Mouse (Mus musculus) thymus, postnatal 14 days (tissue): ENCODE measurements around the gene Lhfpl2.
A peak's percentile ranks its signal among the peaks of the same experiment; 100 is the strongest.

Source experiments
- DNase-seq: peaks from one replicate; pipeline ENCODE4 v3.0.0; 2021

Lhfpl2 gene

DNA sequence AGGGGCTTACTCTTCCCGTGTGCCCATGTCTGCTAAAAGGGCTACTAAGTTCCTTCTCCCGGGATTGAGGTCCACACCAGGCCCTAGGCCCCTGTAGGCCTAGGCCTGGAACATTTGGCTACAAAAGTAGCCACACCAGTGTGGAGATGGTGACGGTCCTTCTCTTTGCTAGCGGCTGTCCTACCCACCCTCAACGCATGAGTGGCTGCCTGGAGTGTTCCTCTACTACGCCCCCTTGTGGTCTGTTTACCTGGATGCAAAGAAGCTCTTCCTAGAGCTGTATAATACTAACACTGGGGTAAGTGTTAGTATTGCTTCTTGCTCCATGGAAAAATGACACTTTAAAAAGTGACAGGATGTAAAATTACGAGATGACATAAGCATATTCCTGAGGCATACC lies 119.6 kb downstream of the Lhfpl2 start:
- DNase-seq, result peak; percentile 64

GRCm38 (mm10) chr13:94178401-94179040 lies 120.9 kb downstream of the Lhfpl2 start:
- peak; percentile 41 for DNase-seq

GRCm38 (mm10) chr13:94180477-94181420 lies 123.2 kb downstream of the Lhfpl2 start:
- no peak for DNase-seq

DNA sequence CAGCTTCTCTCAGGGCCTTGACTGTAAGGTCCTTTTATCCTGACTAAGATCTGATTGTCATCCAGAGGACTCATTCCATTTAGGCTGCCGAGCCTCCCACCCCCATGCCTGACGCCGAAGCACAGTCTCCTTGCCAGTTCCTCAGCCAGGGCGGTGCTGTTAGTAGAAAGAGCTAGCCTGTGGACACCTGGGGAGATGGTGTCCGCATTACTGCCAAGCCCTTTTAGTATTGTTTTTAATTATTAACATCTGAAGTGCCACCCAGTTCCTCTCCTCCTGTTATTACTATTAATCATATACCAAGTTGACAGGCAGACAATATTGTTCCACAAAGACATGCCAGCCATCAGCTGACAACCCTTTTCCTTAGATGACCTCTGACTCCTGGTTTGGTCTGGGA lies 124.4 kb downstream of the Lhfpl2 start:
- no peak for DNase-seq

GRCm38 (mm10) chr13:94183372-94184021 lies 125.9 kb downstream of the Lhfpl2 start:
- no peak for DNase-seq

- no peak for DNase-seq
Measured at GRCm38 (mm10) chr13:94184726-94185456, 127.3 kb downstream of the Lhfpl2 start.

DNA sequence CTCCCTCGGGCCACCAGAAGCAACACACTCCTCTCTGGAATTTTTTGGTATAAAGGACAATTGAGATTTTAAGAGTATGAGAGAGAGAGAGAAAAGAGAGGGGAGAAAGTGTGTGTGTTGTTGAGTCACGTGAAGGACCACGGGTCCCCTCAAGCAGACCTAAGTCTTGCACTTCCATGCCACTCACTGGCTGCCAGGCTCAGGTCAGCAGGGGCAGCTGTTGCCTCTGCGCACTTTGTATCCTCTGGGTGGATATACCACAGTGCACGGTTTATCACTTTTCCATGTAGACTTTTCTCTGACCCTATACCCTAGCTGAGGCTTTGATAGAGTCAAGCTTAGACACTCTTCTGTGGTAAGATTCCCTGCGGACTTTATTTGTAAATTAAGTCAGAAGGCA lies 128.0 kb downstream of the Lhfpl2 start:
- DNase-seq, result no peak

DNA sequence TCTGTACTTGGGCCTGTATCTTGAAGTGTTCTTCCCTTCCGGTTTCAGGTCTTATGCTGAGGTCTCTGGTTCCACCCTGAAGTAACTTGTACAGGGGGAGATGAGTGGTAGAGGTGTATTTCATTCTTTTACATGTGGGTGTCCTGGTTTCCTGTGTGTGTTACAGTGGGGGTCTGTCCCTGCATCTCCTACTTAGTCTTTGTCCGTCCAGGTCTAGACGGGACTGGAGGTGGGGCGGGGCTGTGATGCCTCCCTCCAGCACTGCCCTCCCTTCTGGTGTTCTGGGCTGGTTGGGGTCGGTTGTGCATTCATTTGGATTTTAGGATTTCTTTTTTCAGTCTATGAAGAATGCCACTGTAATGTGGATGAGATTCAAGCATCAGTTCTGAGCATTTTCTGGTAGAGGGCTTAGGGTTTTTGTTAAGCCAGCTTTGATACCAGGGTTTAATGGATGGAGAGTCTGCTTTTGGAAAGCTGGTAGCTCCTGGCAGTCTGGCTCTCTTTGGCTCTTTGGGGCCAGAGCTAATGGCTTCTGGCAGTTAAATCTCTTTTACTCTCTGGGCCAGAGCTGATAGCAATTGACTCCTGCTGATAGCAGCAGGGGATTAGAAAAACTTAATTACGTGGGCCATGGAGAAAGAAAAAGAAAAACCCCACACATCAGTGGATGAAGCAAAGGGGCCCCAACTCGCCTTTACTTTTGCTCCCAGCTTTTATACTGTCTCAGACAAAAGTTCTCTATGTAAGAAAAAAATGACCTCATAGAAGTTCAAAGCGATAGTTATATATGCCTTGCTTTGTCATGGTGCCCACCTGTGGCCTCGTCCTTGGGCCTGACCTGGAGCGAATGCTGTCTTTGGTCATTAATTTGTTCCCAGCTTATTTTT lies 130.8 kb downstream of the Lhfpl2 start:
- DNase-seq, result no peak

- no peak for DNase-seq
Measured at GRCm38 (mm10) chr13:94190386-94190785, 132.8 kb downstream of the Lhfpl2 start.

DNA sequence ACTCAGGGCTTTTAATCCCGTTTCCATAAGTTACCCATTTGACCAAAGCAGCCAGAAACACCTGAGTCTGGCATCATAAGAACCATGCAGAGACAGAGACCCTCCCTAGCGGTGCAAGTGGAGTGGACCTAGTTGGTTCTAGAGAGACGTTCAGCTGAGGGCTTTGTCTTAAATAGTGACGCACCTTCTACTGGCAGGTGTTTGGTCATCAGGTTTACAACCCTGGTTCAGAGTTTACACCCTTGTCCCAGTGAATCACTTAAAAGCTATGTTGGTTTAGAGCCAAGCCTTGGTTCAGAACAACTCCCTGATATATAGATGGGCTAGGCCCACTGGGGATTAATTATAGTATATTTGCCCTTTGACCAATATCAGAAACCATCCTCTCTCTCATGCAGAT lies 135.6 kb downstream of the Lhfpl2 start:
- DNase-seq, result no peak

DNA sequence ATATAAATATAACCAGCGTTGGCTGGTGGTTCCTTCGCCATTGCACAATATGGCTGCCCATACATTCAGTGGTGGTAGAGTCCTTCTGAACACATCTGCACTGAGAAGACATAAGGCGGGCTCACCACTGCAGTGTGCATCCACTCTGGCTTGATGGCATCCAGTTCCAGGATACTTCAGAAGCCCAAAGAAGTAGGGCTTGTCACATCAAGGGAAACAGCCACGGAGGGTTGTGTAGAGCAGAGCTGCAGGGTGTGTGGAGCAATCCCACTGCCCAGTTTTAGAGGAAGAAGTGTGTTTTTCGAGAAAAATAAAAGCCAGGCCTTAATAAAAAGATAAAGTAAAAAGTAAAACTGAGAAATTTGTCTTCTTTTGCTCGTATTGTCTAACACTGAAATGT lies 141.0 kb downstream of the Lhfpl2 start:
- DNase-seq, result no peak

DNA sequence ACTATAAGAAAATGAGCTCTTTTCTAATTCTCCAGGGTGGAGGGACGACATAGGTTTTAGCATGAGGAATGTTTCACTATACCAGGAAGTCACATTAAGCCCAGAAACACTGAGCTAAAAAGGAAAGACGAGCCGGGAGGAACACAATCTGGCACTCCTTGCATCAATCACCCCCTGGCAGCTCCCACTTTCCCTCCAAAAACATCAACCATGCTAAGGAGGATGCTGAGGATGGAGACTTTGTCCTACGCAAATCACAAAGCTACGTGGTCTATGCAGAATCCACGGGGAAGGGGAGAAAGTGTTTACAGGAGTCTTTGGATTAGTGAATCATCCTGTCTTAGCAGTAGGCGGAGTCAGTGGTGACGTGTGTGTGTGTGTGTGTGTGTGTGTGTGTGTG lies 142.2 kb downstream of the Lhfpl2 start:
- no peak for DNase-seq

DNA sequence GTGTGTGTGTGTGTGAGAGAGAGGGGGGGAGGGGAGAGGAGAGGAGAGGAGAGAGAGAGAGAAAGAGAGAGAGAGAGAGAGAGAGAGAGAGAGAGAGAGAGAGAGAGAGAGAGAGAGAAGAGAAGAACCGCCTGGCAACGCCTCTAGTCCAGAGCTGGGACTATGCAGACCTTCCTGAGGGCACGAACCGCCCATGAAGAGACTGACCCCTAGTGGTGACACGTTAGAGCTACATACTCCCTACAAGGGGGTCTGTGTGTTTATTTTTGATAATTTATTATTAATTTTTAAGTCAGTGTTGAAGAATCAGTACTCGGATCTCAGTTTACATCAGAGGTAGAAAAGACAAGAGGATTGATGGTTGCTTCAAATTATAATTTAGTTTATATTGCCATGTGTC lies 147.6 kb downstream of the Lhfpl2 start:
- peak; percentile 57 for DNase-seq

DNA sequence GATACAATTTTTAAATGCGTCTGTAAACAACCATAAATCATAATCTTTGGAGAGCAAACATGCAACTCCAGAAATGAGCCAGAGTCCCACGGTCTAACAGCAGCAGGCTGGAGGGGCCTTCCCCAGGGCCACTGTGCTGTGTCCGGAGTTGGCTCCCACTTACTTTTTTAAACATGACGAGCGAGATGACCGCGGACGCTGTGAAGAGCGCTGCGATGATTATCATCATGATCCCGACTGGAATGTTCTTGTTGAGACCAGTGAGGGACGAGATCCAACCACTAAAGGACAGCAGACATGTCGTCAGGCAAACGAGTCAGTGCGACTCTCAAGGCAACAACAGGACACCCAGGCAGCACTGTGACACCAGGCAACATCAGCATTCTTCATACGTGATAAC lies 150.4 kb downstream of the Lhfpl2 start:
- DNase-seq, result no peak

GRCm38 (mm10) chr13:94208892-94209291 lies 151.3 kb downstream of the Lhfpl2 start:
- no peak for DNase-seq

DNA sequence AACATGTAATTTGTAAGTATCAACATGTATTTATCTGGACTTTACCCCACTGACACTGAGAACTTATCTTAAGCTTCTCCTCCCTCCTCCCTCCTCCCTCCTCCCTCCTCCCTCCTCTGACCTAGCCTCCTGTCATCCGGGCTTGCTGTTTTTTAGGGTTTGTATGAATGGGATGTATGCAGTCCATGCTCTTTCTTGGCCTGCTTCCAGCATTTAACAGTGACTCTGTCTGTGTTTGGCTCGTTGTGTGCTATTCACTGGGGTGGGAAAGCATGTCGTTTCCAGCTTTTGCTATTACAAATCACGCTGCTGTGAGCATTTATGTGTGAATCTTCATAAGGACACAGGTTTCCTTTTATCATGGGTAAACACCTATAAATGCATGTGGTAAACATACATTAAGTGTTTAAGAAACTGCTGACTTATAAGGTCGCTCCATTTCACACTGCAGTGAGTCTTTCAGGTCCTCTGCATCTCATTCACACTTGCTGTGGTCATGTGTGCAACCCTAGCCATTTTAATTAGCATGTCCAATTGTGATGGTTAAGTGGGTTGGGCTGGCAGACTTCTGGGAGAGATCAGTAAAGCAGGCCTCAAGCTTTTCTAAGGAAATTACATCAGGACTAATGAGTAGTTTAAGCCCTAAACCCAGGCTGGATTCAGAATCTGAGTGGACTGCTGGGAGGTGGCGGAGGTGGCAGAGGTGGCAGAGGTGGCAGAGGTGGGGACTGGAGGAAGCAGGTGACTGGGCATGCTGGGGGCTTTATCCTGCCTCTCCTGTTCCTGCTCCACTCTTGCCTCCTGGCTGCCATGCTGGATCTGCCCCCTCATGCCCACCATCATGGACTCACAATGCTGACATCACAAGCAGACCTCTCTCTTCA lies 153.9 kb downstream of the Lhfpl2 start:
- DNase-seq, result no peak

- no peak for DNase-seq
Measured at GRCm38 (mm10) chr13:94212179-94212578, 154.6 kb downstream of the Lhfpl2 start.

DNA sequence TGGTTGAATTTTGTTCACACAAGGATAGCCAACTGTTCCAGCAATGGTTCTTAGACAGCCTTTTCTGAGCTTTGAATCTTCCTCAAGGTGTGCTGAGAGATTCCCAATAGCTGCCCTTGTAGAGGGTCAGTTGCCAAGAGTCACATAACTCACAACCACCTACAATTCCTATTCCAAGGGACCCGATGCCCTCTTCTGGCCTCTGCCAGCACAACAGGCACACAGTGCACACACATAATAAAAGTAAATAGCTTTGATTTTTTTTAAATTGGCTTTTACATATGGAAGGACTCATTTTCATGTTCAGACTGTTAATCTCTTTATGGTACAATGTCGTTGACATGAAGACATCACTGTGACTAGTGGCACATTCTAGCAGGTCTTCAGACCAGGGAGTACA lies 155.1 kb downstream of the Lhfpl2 start:
- no peak for DNase-seq

GRCm38 (mm10) chr13:94223609-94224008 lies 166.0 kb downstream of the Lhfpl2 start:
- DNase-seq, result no peak

- DNase-seq, result no peak
Measured at GRCm38 (mm10) chr13:94224717-94225705, 167.4 kb downstream of the Lhfpl2 start.
